ENCODE assay signal across 8 mouse cellular contexts in genomic region chr2:61811507-61812421, GRCm38 (mm10). TPM values are rescaled to one million over a fixed set of nuclear protein-coding genes. Genes with fewer than 3 reads are reported as not detected.
DNase-seq lines count a peak whose midpoint lies in the region; ATAC-seq and TF ChIP-seq lines count a peak whose summit lies in the region.

No protein-coding gene starts in this region.

- TF ChIP-seq POLR2A in olfactory bulb, adult 2 months (IDR thresholded peaks at IDR 0.05; ENCODE audit: insufficient read depth, low read depth, low read length) = 0 out of 2 replicates have a peak, but pooled peaks have one; percentile 15

- DNase-seq in left cerebral cortex, postnatal 36 days (ENCODE audit: low spot score in 2 of 2) = peak; percentile 54 to 64
- no peak for DNase-seq in left cerebral cortex, adult 8-10 months (ENCODE audit: low spot score in 2 of 2)
- peak; percentile 78 for DNase-seq in adrenal gland, adult 2 months
- no peak for DNase-seq in c-Kit-positive CD71-positive TER-119-positive erythroid progenitor cells, embryonic 14.5 days (ENCODE audit: low spot score)

- H3K4me3 ChIP-seq in embryonic facial prominence, embryonic 15.5 days (replicated peaks) = peak overlapping the region; percentile 47
- H3K4me3 ChIP-seq in hindbrain, embryonic 13.5 days = peak overlapping the region; percentile 47
- peak overlapping the region; percentile 48 for H3K4me3 ChIP-seq in liver, embryonic 12.5 days
- peak overlapping the region; percentile 44 for H3K4me3 ChIP-seq in olfactory bulb, adult 2 months (ENCODE audit: insufficient read depth, low read depth, low read length)

- no peaks in the 10 kb centered on the region for H3K36me3 ChIP-seq in embryonic facial prominence, embryonic 15.5 days
- no peaks in the 10 kb centered on the region for H3K36me3 ChIP-seq in hindbrain, embryonic 13.5 days
- no peaks in the 10 kb centered on the region for H3K36me3 ChIP-seq in liver, embryonic 12.5 days

- ATAC-seq in embryonic facial prominence, embryonic 15.5 days (ENCODE audit: insufficient number of reproducible peaks, low FRiP score, low TSS enrichment, low read depth) = peak; percentile 76
- peak; percentile 52 for ATAC-seq in hindbrain, embryonic 13.5 days (ENCODE audit: low FRiP score)
- peak; percentile 56 for ATAC-seq in liver, embryonic 12.5 days

- WGBS in embryonic facial prominence, embryonic 15.5 days = under 1% methylated on average over 116 of the region's 121 CpGs
- under 1% methylated on average over 118 of the region's 121 CpGs for WGBS in hindbrain, embryonic 13.5 days
- under 1% methylated on average over 94 of the region's 121 CpGs for WGBS in liver, embryonic 12.5 days (ENCODE audit: insufficient replicate concordance)
- WGBS in olfactory bulb, adult 2 months = 4% methylated on average over 121 of the region's 121 CpGs

- intact Hi-C loops in left cerebral cortex, postnatal 36 days (cut with DNase I) = loop anchor here (5.0 to 10.0 kb wide), 2 partner anchors 153 to 816 kb away; no protein-coding TSS in a partner anchor

- H3K4me2 ChIP-seq in embryonic facial prominence, embryonic 15.5 days (replicated peaks) = peak overlapping the region; percentile 95
- peak overlapping the region; percentile 81 for H3K4me2 ChIP-seq in hindbrain, embryonic 13.5 days
- H3K4me2 ChIP-seq in liver, embryonic 12.5 days = peak overlapping the region; percentile 76

- H3K4me1 ChIP-seq in embryonic facial prominence, embryonic 15.5 days = peaks cover 29% of the 10 kb centered on the region
- H3K4me1 ChIP-seq in hindbrain, embryonic 13.5 days (replicated peaks) = peaks cover 26% of the 10 kb centered on the region
- H3K4me1 ChIP-seq in liver, embryonic 12.5 days = peaks cover 30% of the 10 kb centered on the region
- H3K4me1 ChIP-seq in olfactory bulb, adult 2 months (ENCODE audit: control insufficient read depth, insufficient read depth, low read length) = peaks cover 23% of the 10 kb centered on the region

- peak overlapping the region; percentile 19; the same call in 1 of the 2 replicates for H3K9ac ChIP-seq in embryonic facial prominence, embryonic 15.5 days
- peak overlapping the region; percentile 70 for H3K9ac ChIP-seq in hindbrain, embryonic 13.5 days
- peak overlapping the region; percentile 50 for H3K9ac ChIP-seq in liver, embryonic 12.5 days

- H3K9me3 ChIP-seq in embryonic facial prominence, embryonic 15.5 days (replicated peaks) = no peaks in the 10 kb centered on the region
- no peaks in the 10 kb centered on the region for H3K9me3 ChIP-seq in hindbrain, embryonic 13.5 days
- H3K9me3 ChIP-seq in liver, embryonic 12.5 days (replicated peaks) = no peaks in the 10 kb centered on the region

- H3K27me3 ChIP-seq in embryonic facial prominence, embryonic 15.5 days = peaks cover 84% of the 10 kb centered on the region
- H3K27me3 ChIP-seq in hindbrain, embryonic 13.5 days = peaks cover 88% of the 10 kb centered on the region
- H3K27me3 ChIP-seq in liver, embryonic 12.5 days (replicated peaks) = peaks cover 95% of the 10 kb centered on the region

- no peak overlapping the region for H3K27ac ChIP-seq in embryonic facial prominence, embryonic 15.5 days (replicated peaks)
- no peak overlapping the region for H3K27ac ChIP-seq in hindbrain, embryonic 13.5 days
- no peak overlapping the region for H3K27ac ChIP-seq in liver, embryonic 12.5 days
- no peak overlapping the region for H3K27ac ChIP-seq in olfactory bulb, adult 2 months (ENCODE audit: insufficient read depth, low read depth, low read length)

- TF ChIP-seq CTCF in olfactory bulb, adult 2 months (IDR thresholded peaks at IDR 0.05; ENCODE audit: insufficient read depth, low read depth, low read length) = no peak

RNA-seq across cellular contexts. Expression of gene Tbr1, which starts 9.0 kb away (rescaled TPM):
- total RNA-seq in left cerebral cortex, postnatal 36 days (2021) = 100 to 1,000 TPM; 121 to 153 TPM
- 100 to 1,000 TPM; 105 to 130 (median 109) TPM for total RNA-seq in left cerebral cortex, adult 8-10 months (2022)
- not detected for total RNA-seq in adrenal gland, adult 2 months (2021)
- polyA plus RNA-seq in adrenal gland, adult 2 months (2012; rRNA removed) = 0.02 and 0.15 TPM in 2 replicates
- 0.17 and 0.52 TPM in 2 replicates for polyA plus RNA-seq in embryonic facial prominence, embryonic 15.5 days (2015; fragmentation: Nextera tagmentation; extraction: Ambion mirVana)
- 0.60 and 0.83 TPM in 2 replicates for polyA plus RNA-seq in hindbrain, embryonic 13.5 days (2015; fragmentation: Nextera tagmentation; extraction: Ambion mirVana)
- not detected in 2 replicates for polyA plus RNA-seq in liver, embryonic 12.5 days (2016; fragmentation: Nextera tagmentation; extraction: Ambion mirVana)
- not detected in 2 replicates for polyA plus RNA-seq in olfactory bulb, adult 2 months (2012; ENCODE audit: insufficient read depth, insufficient read length, low replicate concordance, missing spikeins)

Comparison
In these comparisons a context has a peak if more than half of its experiments do, and no peak if none do; other contexts are left out.
1. DNase-seq: peak in left cerebral cortex, postnatal 36 days (2 of 2) and adrenal gland, adult 2 months (single experiment); none in left cerebral cortex, adult 8-10 months (0 of 2) and c-Kit-positive CD71-positive TER-119-positive erythroid progenitor cells, embryonic 14.5 days (single experiment).
2. H3K9ac ChIP-seq: peak in every context shown above with its lines; median percentile 70 in hindbrain, embryonic 13.5 days; 50 in liver, embryonic 12.5 days; 19 in embryonic facial prominence, embryonic 15.5 days.
3. Peak in every context shown above with its lines, with median percentiles within 50 percentile points of each other: ATAC-seq, H3K4me2 ChIP-seq and H3K4me3 ChIP-seq.